Mouse (Mus musculus): ENCODE measurements around the gene Scamp1. TPM values are rescaled to one million over a fixed set of nuclear protein-coding genes. Genes with fewer than 3 reads are reported as not detected.

The Scamp1 gene
- polyA plus RNA-seq, 1 experiment from 2014 or later, result 20.4 TPM

- H3K4me3 ChIP-seq, result no peak overlapping the region
- H3K27ac ChIP-seq (replicated peaks), result no peak overlapping the region
- H3K4me1 ChIP-seq, result no peaks in the 10 kb centered on the region
- H3K4me2 ChIP-seq, result no peak overlapping the region
- ATAC-seq (ENCODE audit: extremely low read depth, insufficient number of reproducible peaks, low FRiP score, low TSS enrichment), result no peak
- H3K36me3 ChIP-seq, result peaks cover 41% of the 10 kb centered on the region
- no peak overlapping the region for H3K9ac ChIP-seq
- 72% methylated on average over 14 of the region's 14 CpGs for WGBS
- H3K9me3 ChIP-seq, result no peaks in the 10 kb centered on the region
- no peaks in the 10 kb centered on the region for H3K27me3 ChIP-seq (replicated peaks)
Measured at GRCm38 (mm10) chr13:94223609-94224008, 62.0 kb downstream of the Scamp1 start.

GRCm38 (mm10) chr13:94212716-94213115, 72.9 kb downstream of the Scamp1 start:
- WGBS, result 74% methylated on average over 2 of the region's 2 CpGs
- Histone ChIP-seq H3K36me3 (peaks cover 35% of the 10 kb centered on the region), H3K27ac (replicated peaks) (no peak overlapping the region), H3K9me3 (0 out of 2 replicates have a peak, but pooled peaks cover 6% of the 10 kb centered on the region), H3K4me1 (no peaks in the 10 kb centered on the region), H3K9ac (no peak overlapping the region), H3K4me2 (no peak overlapping the region), H3K4me3 (no peak overlapping the region), H3K27me3 (replicated peaks) (no peaks in the 10 kb centered on the region)
- no peak for ATAC-seq (ENCODE audit: extremely low read depth, insufficient number of reproducible peaks, low FRiP score, low TSS enrichment)

GRCm38 (mm10) chr13:94212179-94212578, 73.5 kb downstream of the Scamp1 start:
- Histone ChIP-seq H3K27me3 (replicated peaks) (no peaks in the 10 kb centered on the region), H3K4me2 (no peak overlapping the region), H3K27ac (replicated peaks) (no peak overlapping the region), H3K9me3 (0 out of 2 replicates have a peak, but pooled peaks cover 6% of the 10 kb centered on the region), H3K4me1 (no peaks in the 10 kb centered on the region), H3K36me3 (peaks cover 36% of the 10 kb centered on the region), H3K4me3 (no peak overlapping the region), H3K9ac (no peak overlapping the region)
- WGBS, result 89% methylated on average over 2 of the region's 2 CpGs
- ATAC-seq (ENCODE audit: extremely low read depth, insufficient number of reproducible peaks, low FRiP score, low TSS enrichment), result no peak

- 58% methylated on average over 5 of the region's 6 CpGs for WGBS
- Histone ChIP-seq H3K9ac (no peak overlapping the region), H3K9me3 (0 out of 2 replicates have a peak, but pooled peaks cover 6% of the 10 kb centered on the region), H3K36me3 (peaks cover 42% of the 10 kb centered on the region), H3K27me3 (replicated peaks) (no peaks in the 10 kb centered on the region), H3K4me3 (no peak overlapping the region), H3K27ac (replicated peaks) (no peak overlapping the region), H3K4me1 (no peaks in the 10 kb centered on the region), H3K4me2 (no peak overlapping the region)
- no peak for ATAC-seq (ENCODE audit: extremely low read depth, insufficient number of reproducible peaks, low FRiP score, low TSS enrichment)
Measured at GRCm38 (mm10) chr13:94211236-94212119, 74.2 kb downstream of the Scamp1 start.

DNA sequence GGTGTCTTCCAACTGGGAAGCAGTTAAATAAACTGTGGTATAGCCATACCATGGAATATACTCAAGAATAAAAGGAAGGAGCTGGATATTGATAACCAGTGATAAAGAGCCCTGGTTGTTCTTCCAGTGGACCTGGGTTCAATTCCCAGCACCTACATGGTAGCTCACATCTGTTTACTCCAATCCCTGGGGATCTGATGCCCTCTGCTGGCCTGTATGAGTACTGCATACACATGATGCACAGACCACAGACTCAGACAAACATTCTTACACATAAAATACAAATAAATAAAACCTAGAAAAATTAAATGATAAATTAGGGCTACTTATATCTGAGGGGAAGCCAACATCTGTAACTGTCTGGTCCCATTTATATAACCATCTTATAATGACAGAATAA, 76.8 kb downstream of the Scamp1 start:
- no peak overlapping the region for H3K4me2 ChIP-seq

DNA sequence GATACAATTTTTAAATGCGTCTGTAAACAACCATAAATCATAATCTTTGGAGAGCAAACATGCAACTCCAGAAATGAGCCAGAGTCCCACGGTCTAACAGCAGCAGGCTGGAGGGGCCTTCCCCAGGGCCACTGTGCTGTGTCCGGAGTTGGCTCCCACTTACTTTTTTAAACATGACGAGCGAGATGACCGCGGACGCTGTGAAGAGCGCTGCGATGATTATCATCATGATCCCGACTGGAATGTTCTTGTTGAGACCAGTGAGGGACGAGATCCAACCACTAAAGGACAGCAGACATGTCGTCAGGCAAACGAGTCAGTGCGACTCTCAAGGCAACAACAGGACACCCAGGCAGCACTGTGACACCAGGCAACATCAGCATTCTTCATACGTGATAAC, 77.7 kb downstream of the Scamp1 start:
- ATAC-seq (ENCODE audit: extremely low read depth, insufficient number of reproducible peaks, low FRiP score, low TSS enrichment), result no peak
- Histone ChIP-seq H3K9me3 (0 out of 2 replicates have a peak, but pooled peaks cover 6% of the 10 kb centered on the region), H3K4me2 (no peak overlapping the region), H3K36me3 (peaks cover 39% of the 10 kb centered on the region), H3K9ac (no peak overlapping the region), H3K4me1 (no peaks in the 10 kb centered on the region), H3K27ac (replicated peaks) (no peak overlapping the region), H3K27me3 (replicated peaks) (no peaks in the 10 kb centered on the region), H3K4me3 (no peak overlapping the region)
- 84% methylated on average over 16 of the region's 16 CpGs for WGBS

More for the DNA sequence above, 76.8 kb downstream of the Scamp1 start:
- Histone ChIP-seq H3K27ac (replicated peaks) (no peak overlapping the region), H3K27me3 (replicated peaks) (no peaks in the 10 kb centered on the region), H3K36me3 (peaks cover 38% of the 10 kb centered on the region), H3K4me1 (no peaks in the 10 kb centered on the region), H3K9me3 (0 out of 2 replicates have a peak, but pooled peaks cover 6% of the 10 kb centered on the region), H3K9ac (no peak overlapping the region), H3K4me3 (no peak overlapping the region)
- ATAC-seq (ENCODE audit: extremely low read depth, insufficient number of reproducible peaks, low FRiP score, low TSS enrichment), result no peak

- H3K36me3 ChIP-seq, result peaks cover 36% of the 10 kb centered on the region
- no peak overlapping the region for H3K4me3 ChIP-seq
- H3K4me1 ChIP-seq, result no peaks in the 10 kb centered on the region
- ATAC-seq (ENCODE audit: extremely low read depth, insufficient number of reproducible peaks, low FRiP score, low TSS enrichment), result no peak
- H3K4me2 ChIP-seq, result no peak overlapping the region
- no peak overlapping the region for H3K27ac ChIP-seq (replicated peaks)
- WGBS, result 8% methylated on average over 6 of the region's 6 CpGs
- no peak overlapping the region for H3K9ac ChIP-seq
- no peaks in the 10 kb centered on the region for H3K27me3 ChIP-seq (replicated peaks)
- H3K9me3 ChIP-seq, result 0 out of 2 replicates have a peak, but pooled peaks cover 6% of the 10 kb centered on the region
Measured at GRCm38 (mm10) chr13:94205234-94205633, 80.4 kb downstream of the Scamp1 start.

DNA sequence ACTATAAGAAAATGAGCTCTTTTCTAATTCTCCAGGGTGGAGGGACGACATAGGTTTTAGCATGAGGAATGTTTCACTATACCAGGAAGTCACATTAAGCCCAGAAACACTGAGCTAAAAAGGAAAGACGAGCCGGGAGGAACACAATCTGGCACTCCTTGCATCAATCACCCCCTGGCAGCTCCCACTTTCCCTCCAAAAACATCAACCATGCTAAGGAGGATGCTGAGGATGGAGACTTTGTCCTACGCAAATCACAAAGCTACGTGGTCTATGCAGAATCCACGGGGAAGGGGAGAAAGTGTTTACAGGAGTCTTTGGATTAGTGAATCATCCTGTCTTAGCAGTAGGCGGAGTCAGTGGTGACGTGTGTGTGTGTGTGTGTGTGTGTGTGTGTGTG, 85.8 kb downstream of the Scamp1 start:
- Histone ChIP-seq H3K36me3 (peaks cover 16% of the 10 kb centered on the region), H3K9ac (no peak overlapping the region), H3K4me2 (no peak overlapping the region), H3K27me3 (replicated peaks) (no peaks in the 10 kb centered on the region), H3K27ac (replicated peaks) (no peak overlapping the region), H3K4me1 (no peaks in the 10 kb centered on the region), H3K9me3 (no peaks in the 10 kb centered on the region), H3K4me3 (no peak overlapping the region)
- no peak for ATAC-seq (ENCODE audit: extremely low read depth, insufficient number of reproducible peaks, low FRiP score, low TSS enrichment)
- WGBS, result 58% methylated on average over 8 of the region's 8 CpGs

DNA sequence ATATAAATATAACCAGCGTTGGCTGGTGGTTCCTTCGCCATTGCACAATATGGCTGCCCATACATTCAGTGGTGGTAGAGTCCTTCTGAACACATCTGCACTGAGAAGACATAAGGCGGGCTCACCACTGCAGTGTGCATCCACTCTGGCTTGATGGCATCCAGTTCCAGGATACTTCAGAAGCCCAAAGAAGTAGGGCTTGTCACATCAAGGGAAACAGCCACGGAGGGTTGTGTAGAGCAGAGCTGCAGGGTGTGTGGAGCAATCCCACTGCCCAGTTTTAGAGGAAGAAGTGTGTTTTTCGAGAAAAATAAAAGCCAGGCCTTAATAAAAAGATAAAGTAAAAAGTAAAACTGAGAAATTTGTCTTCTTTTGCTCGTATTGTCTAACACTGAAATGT, 87.0 kb downstream of the Scamp1 start:
- Histone ChIP-seq H3K4me1 (no peaks in the 10 kb centered on the region), H3K27ac (replicated peaks) (no peak overlapping the region), H3K4me2 (no peak overlapping the region), H3K9me3 (no peaks in the 10 kb centered on the region), H3K36me3 (peaks cover 17% of the 10 kb centered on the region), H3K27me3 (replicated peaks) (no peaks in the 10 kb centered on the region), H3K9ac (no peak overlapping the region), H3K4me3 (no peak overlapping the region)
- ATAC-seq (ENCODE audit: extremely low read depth, insufficient number of reproducible peaks, low FRiP score, low TSS enrichment), result no peak
- WGBS, result 83% methylated on average over 6 of the region's 6 CpGs

DNA sequence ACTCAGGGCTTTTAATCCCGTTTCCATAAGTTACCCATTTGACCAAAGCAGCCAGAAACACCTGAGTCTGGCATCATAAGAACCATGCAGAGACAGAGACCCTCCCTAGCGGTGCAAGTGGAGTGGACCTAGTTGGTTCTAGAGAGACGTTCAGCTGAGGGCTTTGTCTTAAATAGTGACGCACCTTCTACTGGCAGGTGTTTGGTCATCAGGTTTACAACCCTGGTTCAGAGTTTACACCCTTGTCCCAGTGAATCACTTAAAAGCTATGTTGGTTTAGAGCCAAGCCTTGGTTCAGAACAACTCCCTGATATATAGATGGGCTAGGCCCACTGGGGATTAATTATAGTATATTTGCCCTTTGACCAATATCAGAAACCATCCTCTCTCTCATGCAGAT, 92.4 kb downstream of the Scamp1 start:
- no peaks in the 10 kb centered on the region for H3K9me3 ChIP-seq
- ATAC-seq (ENCODE audit: extremely low read depth, insufficient number of reproducible peaks, low FRiP score, low TSS enrichment), result no peak
- peaks cover 14% of the 10 kb centered on the region for H3K4me1 ChIP-seq
- H3K36me3 ChIP-seq, result peaks cover 26% of the 10 kb centered on the region
- 78% methylated on average over 4 of the region's 4 CpGs for WGBS
- H3K4me3 ChIP-seq, result no peak overlapping the region
- H3K27ac ChIP-seq (replicated peaks), result no peak overlapping the region
- H3K4me2 ChIP-seq, result no peak overlapping the region
- no peak overlapping the region for H3K9ac ChIP-seq
- no peaks in the 10 kb centered on the region for H3K27me3 ChIP-seq (replicated peaks)

- H3K27ac ChIP-seq (replicated peaks), result no peak overlapping the region
- H3K36me3 ChIP-seq, result peaks cover 15% of the 10 kb centered on the region
- H3K9me3 ChIP-seq, result no peaks in the 10 kb centered on the region
- no peak overlapping the region for H3K9ac ChIP-seq
- no peak overlapping the region for H3K4me3 ChIP-seq
- H3K4me2 ChIP-seq, result no peak overlapping the region
- 86% methylated on average over 1 of the region's 1 CpGs for WGBS
- peaks cover 40% of the 10 kb centered on the region for H3K4me1 ChIP-seq
- no peaks in the 10 kb centered on the region for H3K27me3 ChIP-seq (replicated peaks)
- ATAC-seq (ENCODE audit: extremely low read depth, insufficient number of reproducible peaks, low FRiP score, low TSS enrichment), result no peak
Measured at GRCm38 (mm10) chr13:94190386-94190785, 95.3 kb downstream of the Scamp1 start.

Measured in heart, embryonic 13.5 days (tissue).